Mouse (Mus musculus) ES-Bruce4 (cell line): ENCODE results near the gene Kdelr1. TPM values are rescaled to one million over a fixed set of nuclear protein-coding genes. Genes with fewer than 3 reads are reported as not detected.

Experiments used
- H3K27ac ChIP-seq: 2 replicates; pipeline ENCODE4 v1.5.1; 2012; ENCODE audit warnings: low read length, inconsistent platforms; ENCODE audit not compliant: insufficient read depth
- H3K27me3 ChIP-seq: 2 replicates; pipeline ENCODE4 v1.6.1; 2012; ENCODE audit warnings: mild to moderate bottlenecking, low read length, inconsistent platforms; ENCODE audit not compliant: control insufficient read depth, poor library complexity, insufficient read depth, severe bottlenecking
- H3K36me3 ChIP-seq: 2 replicates; pipeline ENCODE4 v1.6.1; 2012; ENCODE audit warnings: inconsistent platforms, mild to moderate bottlenecking, low read length, moderate library complexity; ENCODE audit not compliant: control insufficient read depth, poor library complexity, insufficient read depth, severe bottlenecking
- H3K4me1 ChIP-seq: one replicate; pipeline ENCODE4 v1.8.1; 2011; ENCODE audit warnings: low read length; ENCODE audit not compliant: control insufficient read depth, insufficient read depth
- H3K4me3 ChIP-seq: 2 replicates; pipeline ENCODE4 v1.5.1; 2011; ENCODE audit warnings: low read depth, mild to moderate bottlenecking, low read length
- H3K9ac ChIP-seq: 2 replicates; pipeline ENCODE4 v1.6.1; 2012; ENCODE audit warnings: low read depth, mild to moderate bottlenecking, inconsistent platforms; ENCODE audit not compliant: poor library complexity, severe bottlenecking
- H3K9me3 ChIP-seq: replicated peaks from 2 replicates; pipeline ENCODE4 v1.6.1; 2012; ENCODE audit warnings: mild to moderate bottlenecking, low read length, inconsistent platforms; ENCODE audit not compliant: control insufficient read depth, poor library complexity, insufficient read depth, severe bottlenecking
- CTCF ChIP-seq: IDR thresholded peaks from one replicate; pipeline ENCODE4 v1.8.1; 2011; ENCODE audit warnings: low read depth, low read length
- EP300 ChIP-seq: IDR thresholded peaks from 2 replicates; pipeline ENCODE4 v1.6.1; 2011; ENCODE audit warnings: low read depth, low read length; ENCODE audit not compliant: insufficient read depth
- POLR2A ChIP-seq: IDR thresholded peaks from one replicate; pipeline ENCODE4 v1.8.1; 2011; ENCODE audit warnings: low read length; ENCODE audit not compliant: insufficient read depth
- polyA plus RNA-seq: library from polyadenylated mRNA; stranded (reverse); fragments of >200 nt; gene quantifications from 2 replicates; pipeline ENCODE4 v1.2.4, GENCODE M21; 2011; ENCODE audit warnings: low read depth; ENCODE audit not compliant: missing spikeins, insufficient read depth, insufficient read length

The Kdelr1 gene
- polyA plus RNA-seq, 1 experiment: 102 TPM

DNA sequence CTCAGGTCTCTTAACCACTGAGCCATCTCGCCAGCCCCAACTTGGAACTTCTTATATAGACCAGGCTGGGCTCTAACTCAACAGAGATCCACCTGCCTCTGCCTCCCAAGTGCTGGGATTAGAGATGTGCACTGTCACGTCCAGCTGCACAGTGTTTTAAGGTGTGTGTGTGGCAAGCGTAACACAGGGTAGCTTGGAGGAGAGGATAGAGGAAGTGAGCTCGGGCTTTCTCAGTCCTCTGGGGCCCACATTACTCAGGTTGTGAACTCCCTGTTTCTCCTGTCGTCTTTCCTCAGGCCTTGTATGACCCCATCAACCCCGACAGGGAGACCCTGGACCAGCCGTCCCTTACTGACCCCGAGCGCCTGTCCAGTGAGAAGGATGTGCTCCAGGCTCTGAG, 34.0 kb downstream of the Kdelr1 start:
- H3K36me3 ChIP-seq: peaks cover 3% of the 10 kb centered on the region; the same call in 1 of the 2 replicates
- H3K9ac ChIP-seq: no peak overlapping the region
- H3K4me3 ChIP-seq: no peak overlapping the region
- no peaks in the 10 kb centered on the region for H3K9me3 ChIP-seq
- H3K27ac ChIP-seq: no peak overlapping the region
- TF ChIP-seq EP300: no peak
- no peak for TF ChIP-seq POLR2A
- TF ChIP-seq CTCF: no peak
- H3K4me1 ChIP-seq: no peaks in the 10 kb centered on the region
- no peaks in the 10 kb centered on the region for H3K27me3 ChIP-seq

DNA sequence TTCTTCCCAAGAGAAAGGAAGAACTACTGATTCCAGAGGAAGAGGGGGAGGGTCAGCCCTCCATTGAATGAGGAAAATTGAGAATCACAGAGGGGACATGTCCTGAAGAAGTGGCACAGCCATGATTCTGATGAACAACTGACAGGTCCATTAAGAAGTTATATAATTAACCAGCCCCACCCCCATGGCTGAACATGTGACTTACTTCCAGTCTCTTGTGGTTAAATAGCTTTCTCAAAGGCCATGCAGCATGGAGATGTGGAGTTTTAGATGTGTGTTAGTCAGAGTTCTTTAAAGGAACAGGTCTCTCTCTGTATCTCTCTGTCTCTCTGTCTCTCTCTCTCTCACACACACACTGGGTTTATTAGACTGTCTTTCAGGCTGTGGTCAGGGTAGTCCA, 35.8 kb downstream of the Kdelr1 start:
- H3K27me3 ChIP-seq: no peaks in the 10 kb centered on the region
- TF ChIP-seq CTCF (no peak), POLR2A (no peak), EP300 (no peak)
- no peak overlapping the region for H3K4me3 ChIP-seq
- H3K36me3 ChIP-seq: peaks cover 3% of the 10 kb centered on the region; the same call in 1 of the 2 replicates
- no peak overlapping the region for H3K9ac ChIP-seq
- H3K4me1 ChIP-seq: no peaks in the 10 kb centered on the region
- no peaks in the 10 kb centered on the region for H3K9me3 ChIP-seq
- H3K27ac ChIP-seq: no peak overlapping the region

DNA sequence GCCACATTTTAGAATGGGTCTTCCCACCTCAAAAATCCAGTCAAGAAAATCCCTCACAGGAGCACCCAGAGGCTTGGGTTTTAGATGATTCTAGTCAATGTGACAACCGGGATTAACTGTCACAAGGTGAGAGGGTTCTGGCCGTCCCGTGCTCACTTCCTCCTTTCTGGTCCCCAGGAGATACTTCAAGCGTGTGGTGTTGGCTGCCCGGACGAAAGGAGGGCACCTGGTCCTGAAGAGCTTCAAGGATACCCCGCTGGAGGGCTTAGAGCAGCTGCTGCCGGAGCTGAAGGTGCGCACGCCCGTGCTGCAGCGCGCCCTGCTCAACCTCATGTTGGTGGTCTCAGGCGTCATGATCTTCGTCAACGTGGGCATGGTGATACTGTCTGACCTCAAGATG, 36.6 kb downstream of the Kdelr1 start:
- peaks cover 3% of the 10 kb centered on the region; the same call in 1 of the 2 replicates for H3K36me3 ChIP-seq
- H3K9me3 ChIP-seq: no peaks in the 10 kb centered on the region
- TF ChIP-seq EP300: no peak
- TF ChIP-seq CTCF: no peak
- no peak for TF ChIP-seq POLR2A

DNA sequence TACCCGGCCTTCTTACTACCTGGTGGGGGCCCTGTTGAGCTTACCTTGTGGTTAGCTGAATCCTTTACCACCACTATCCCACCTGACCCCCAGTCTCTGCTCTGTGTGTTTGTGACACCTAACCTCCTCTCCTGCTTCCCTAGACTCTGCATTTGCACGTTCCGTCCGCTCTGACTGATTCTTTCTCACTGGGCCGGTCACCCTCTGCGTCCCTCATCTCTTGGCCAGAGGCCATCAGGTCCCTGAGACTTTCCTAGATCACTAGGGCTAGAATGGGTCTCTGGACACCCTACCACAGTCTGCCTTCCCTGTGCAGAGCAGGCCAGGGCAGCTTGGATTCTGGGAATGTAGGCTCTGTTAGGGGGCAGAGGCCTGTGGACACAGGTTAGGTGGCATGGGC, 41.5 kb downstream of the Kdelr1 start:
- H3K36me3 ChIP-seq: no peaks in the 10 kb centered on the region
- no peaks in the 10 kb centered on the region for H3K4me1 ChIP-seq
- no peak overlapping the region for H3K27ac ChIP-seq
- no peak overlapping the region for H3K9ac ChIP-seq
- no peaks in the 10 kb centered on the region for H3K27me3 ChIP-seq
- no peak overlapping the region for H3K4me3 ChIP-seq
- H3K9me3 ChIP-seq: no peaks in the 10 kb centered on the region
- no peak for TF ChIP-seq CTCF
- no peak for TF ChIP-seq POLR2A
- no peak for TF ChIP-seq EP300

More for the DNA sequence above, 36.6 kb downstream of the Kdelr1 start:
- no peak overlapping the region for H3K27ac ChIP-seq
- H3K9ac ChIP-seq: no peak overlapping the region
- no peaks in the 10 kb centered on the region for H3K27me3 ChIP-seq
- H3K4me1 ChIP-seq: no peaks in the 10 kb centered on the region
- H3K4me3 ChIP-seq: no peak overlapping the region

DNA sequence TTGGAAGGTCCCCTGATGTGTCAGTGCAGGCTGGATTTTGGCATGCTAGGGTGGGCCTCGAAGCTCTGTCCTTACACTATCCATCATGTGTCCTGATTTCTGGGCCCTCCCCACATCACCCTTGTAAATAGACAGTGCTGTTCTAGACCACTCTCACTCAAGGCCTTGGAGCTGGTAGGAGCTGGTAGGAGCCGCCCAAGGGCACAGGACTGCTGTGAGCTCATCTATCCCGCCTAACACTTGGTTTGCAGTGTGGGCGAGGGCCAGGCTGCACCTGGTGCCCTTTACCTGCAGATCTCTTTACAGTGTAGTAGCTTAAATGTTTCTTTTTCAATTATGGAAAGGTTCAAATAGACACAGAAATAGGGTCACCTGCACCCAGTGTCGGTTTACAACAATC, 42.4 kb downstream of the Kdelr1 start:
- Histone ChIP-seq H3K4me3 (no peak overlapping the region), H3K9me3 (no peaks in the 10 kb centered on the region), H3K27ac (no peak overlapping the region), H3K27me3 (no peaks in the 10 kb centered on the region), H3K9ac (no peak overlapping the region), H3K4me1 (no peaks in the 10 kb centered on the region), H3K36me3 (no peaks in the 10 kb centered on the region)
- TF ChIP-seq POLR2A (no peak), CTCF (no peak), EP300 (no peak)

DNA sequence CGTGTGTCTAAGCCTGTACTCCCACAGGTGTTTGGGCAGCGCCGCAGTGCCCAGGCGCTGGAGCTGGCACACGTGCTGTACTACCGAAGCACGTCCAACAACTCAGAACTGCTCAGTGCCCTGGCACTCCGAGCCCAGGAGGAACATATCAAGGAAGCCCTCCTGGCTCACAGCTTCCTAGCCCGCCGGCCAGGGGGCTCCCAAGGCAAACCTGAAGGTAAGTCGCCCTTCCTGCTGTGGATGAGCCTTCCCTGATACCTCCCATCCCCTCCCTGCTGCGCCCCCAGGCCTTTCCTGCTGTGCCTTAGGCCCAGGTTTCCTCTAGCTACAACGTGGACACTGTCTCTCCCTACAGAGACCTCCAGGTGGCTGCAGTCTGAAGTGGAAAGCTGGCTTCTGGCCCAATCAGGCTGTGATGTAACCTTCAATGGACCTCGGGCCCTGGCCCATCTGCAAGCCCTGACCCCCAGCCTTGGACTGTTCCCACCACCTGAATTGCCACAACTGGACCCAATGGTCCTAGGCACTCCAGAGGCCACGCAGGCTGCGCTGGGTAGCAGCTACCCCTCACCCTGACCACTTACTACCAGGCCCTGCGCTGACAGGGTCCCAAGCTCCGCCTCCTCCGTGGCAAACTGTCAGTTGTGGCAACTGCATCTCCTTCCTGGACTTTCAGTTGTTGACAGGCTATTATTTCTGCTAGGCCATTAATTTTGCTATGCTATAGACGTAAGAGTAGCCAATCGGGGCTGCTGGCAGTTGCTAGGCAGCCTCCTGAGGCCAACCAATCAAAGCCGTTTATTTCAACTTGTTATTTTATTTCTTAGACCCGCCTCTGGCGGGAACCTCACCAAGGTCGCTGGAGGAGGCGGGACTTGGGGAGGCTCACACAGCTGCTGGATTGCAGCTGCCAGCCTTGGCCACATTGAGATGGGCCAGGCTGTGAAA, 43.8 kb downstream of the Kdelr1 start:
- Histone ChIP-seq H3K27ac (no peak overlapping the region), H3K4me1 (no peaks in the 10 kb centered on the region), H3K9ac (no peak overlapping the region), H3K27me3 (no peaks in the 10 kb centered on the region), H3K36me3 (no peaks in the 10 kb centered on the region), H3K9me3 (no peaks in the 10 kb centered on the region), H3K4me3 (peak overlapping the region; percentile 27)
- TF ChIP-seq EP300 (no peak), CTCF (no peak), POLR2A (no peak)
